Mouse (Mus musculus) brown adipose tissue, adult 24 weeks (tissue): Measurements from ENCODE around the gene Cnpy3. TPM values are rescaled to one million over a fixed set of nuclear protein-coding genes. Genes with fewer than 3 reads are reported as not detected.

ENCODE experiments used
- H3K27ac ChIP-seq: fragments of 200-500 bp; replicated peaks from 2 replicates; pipeline ENCODE4 v1.5.1; 2012; ENCODE audit warnings: low read depth, mild to moderate bottlenecking, low read length
- H3K4me1 ChIP-seq: fragments of 200-500 bp; 2 replicates; pipeline ENCODE4 v1.6.1; 2012; ENCODE audit warnings: low read length, mixed read lengths; ENCODE audit not compliant: control insufficient read depth, insufficient read depth, insufficient read length
- H3K4me3 ChIP-seq: fragments of 200-500 bp; 2 replicates; pipeline ENCODE4 v1.5.1; 2012; ENCODE audit warnings: low read depth, mild to moderate bottlenecking, low read length, moderate library complexity; ENCODE audit not compliant: insufficient read depth
- polyA plus RNA-seq: library from polyadenylated mRNA; stranded (reverse); fragments of >200 nt; gene quantifications from 2 replicates; pipeline ENCODE4 v1.2.4, GENCODE M21; 2012; ENCODE audit not compliant: missing spikeins, insufficient read depth, insufficient read length

Gene Cnpy3
- polyA plus RNA-seq, 1 experiment, result 16.3 TPM

- no peak overlapping the region for H3K27ac ChIP-seq
- H3K4me3 ChIP-seq, result no peak overlapping the region
These were observed 37.1 kb downstream of the Cnpy3 start for GRCm38 (mm10) chr17:46714756-46715481.

GRCm38 (mm10) chr17:46713849-46714248, 38.2 kb downstream of the Cnpy3 start:
- H3K27ac ChIP-seq, result no peak overlapping the region
- H3K4me3 ChIP-seq, result no peak overlapping the region
- no peaks in the 10 kb centered on the region; the same call in 1 of the 2 replicates for H3K4me1 ChIP-seq

More at GRCm38 (mm10) chr17:46714756-46715481, 37.1 kb downstream of the Cnpy3 start:
- H3K4me1 ChIP-seq, result no peaks in the 10 kb centered on the region; the same call in 1 of the 2 replicates

DNA sequence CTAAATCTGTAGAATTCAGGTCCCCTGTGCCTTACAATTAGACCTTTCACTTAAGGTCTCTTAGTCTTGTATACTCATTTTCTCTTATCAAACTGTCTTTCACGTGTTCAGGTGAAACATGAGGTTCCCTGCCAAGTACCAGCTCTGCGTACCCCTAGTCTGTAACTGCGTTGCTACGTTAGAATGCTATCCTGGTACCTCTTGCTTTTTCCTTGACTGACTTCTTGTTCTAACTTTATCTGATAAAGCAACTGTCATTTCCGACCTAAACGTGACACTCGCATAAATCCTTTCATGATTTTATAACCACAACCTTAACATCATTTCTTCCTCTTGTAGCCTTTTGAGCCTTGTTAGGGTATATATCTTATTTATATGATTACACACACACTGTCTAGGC, 39.6 kb downstream of the Cnpy3 start:
- H3K27ac ChIP-seq, result peak overlapping the region; percentile 89
- no peaks in the 10 kb centered on the region; the same call in 1 of the 2 replicates for H3K4me1 ChIP-seq
- H3K4me3 ChIP-seq, result peak overlapping the region; percentile 94

DNA sequence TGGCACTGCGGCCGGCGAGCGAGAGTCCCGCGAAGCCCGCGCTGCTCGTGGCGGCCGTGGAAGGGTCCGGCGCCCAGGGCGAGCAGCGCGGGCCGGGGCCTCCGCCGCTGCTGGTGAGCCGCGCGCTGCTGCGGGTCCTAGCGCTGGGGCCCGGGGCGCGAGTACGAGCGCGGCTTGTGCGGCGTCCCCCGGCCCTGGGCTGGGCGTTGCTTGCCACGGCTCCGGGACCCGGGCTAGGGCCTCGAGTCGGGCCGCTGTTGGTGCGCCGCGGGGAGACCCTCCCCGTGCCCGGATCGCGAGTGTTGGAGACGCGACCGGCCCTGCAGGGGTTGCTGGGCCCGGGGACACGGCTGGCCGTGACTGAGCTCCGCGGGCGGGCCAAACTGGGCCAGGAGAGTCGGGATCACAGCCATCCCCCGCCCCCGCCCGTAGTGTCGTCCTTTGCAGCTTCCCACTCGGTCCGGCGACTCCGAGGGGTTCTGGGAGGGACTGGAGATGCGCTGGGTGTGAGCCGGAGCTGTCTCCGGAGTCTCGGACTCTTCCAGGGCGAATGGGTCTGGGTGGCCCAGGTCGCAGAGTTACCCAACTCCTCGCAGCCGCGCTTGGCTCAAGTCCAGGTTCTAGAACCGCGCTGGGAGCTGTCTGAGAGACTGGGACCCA, 40.3 kb downstream of the Cnpy3 start:
- Histone ChIP-seq H3K27ac (peak overlapping the region; percentile 89), H3K4me1 (no peaks in the 10 kb centered on the region; the same call in 1 of the 2 replicates), H3K4me3 (peak overlapping the region; percentile 94)

GRCm38 (mm10) chr17:46710959-46711597, 40.9 kb downstream of the Cnpy3 start, which contains the start of gene Pex6:
Gene Pex6 (plus strand): TSS chr17:46711463.
- peak within 1 kb of the TSS; percentile 89 for H3K27ac ChIP-seq
- peak within 1 kb of the TSS; percentile 94 for H3K4me3 ChIP-seq
- H3K4me1 ChIP-seq, result no peaks in the 10 kb centered on the region; the same call in 1 of the 2 replicates

GRCm38 (mm10) chr17:46706375-46707089, 45.5 kb downstream of the Cnpy3 start:
- H3K27ac ChIP-seq, result no peak overlapping the region
- H3K4me1 ChIP-seq, result peaks cover 18% of the 10 kb centered on the region
- no peak overlapping the region for H3K4me3 ChIP-seq

GRCm38 (mm10) chr17:46704887-46705835, 46.9 kb downstream of the Cnpy3 start, which contains the start of gene Ppp2r5d:
Gene Ppp2r5d (minus strand): TSS chr17:46705111.
- H3K27ac ChIP-seq, result peak within 1 kb of the TSS; percentile 33; the same call in 1 of the 2 replicates
- peaks cover 20% of the 10 kb centered on the region for H3K4me1 ChIP-seq

DNA sequence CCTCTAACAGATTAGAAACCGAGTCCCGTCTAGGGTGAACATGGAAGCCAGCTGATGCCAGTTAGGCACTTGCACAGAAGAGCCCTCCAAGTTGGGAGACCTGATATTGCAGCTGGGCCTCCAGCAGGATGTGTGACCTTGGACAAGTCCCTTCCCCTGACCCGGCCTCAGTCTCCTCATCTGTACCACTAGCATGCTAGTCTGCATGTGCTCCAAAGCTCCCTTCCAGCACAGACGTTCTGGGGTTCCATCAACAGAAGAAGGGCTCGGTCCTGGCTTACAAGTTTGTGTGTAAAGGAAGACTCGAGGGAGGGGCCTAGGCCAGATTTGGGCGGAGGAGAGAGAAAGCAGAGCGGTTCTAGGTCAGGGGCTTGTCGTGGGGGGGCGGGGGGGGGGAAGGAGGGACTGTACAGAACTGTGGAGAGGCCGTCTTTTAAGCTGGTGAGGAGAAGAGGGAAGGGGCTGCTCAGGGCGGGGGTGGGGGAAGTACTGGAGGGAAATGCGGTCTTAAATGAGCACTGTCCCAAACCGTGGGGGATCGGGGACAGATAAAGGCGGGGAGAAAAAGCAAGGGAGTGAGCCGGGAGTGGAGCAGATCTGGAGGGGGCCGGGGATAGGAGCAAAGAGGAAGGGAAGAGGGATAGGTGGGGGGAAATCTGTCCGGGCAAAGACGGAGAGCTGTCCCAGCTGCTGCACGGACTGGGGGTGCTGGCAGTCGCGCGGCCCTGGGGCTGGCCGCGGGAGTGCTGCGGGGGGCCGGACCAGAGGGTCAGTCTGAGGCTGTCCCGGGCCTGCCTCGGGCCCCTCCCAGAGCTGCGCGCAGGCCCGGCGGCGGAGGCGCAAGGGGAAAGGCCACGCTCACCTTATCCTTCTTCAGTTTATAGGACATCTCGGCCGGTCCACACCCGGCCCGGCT, 47.8 kb downstream of the Cnpy3 start:
- Histone ChIP-seq H3K4me3 (peak overlapping the region; percentile 93), H3K27ac (no peak overlapping the region), H3K4me1 (peaks cover 20% of the 10 kb centered on the region)

More at GRCm38 (mm10) chr17:46704887-46705835, 46.9 kb downstream of the Cnpy3 start, which contains the start of gene Ppp2r5d:
- H3K4me3 ChIP-seq, result peak within 1 kb of the TSS; percentile 93

- Histone ChIP-seq H3K27ac (no peak overlapping the region), H3K4me1 (peaks cover 20% of the 10 kb centered on the region), H3K4me3 (no peak overlapping the region)
These were observed 49.5 kb downstream of the Cnpy3 start for GRCm38 (mm10) chr17:46702506-46702905.

DNA sequence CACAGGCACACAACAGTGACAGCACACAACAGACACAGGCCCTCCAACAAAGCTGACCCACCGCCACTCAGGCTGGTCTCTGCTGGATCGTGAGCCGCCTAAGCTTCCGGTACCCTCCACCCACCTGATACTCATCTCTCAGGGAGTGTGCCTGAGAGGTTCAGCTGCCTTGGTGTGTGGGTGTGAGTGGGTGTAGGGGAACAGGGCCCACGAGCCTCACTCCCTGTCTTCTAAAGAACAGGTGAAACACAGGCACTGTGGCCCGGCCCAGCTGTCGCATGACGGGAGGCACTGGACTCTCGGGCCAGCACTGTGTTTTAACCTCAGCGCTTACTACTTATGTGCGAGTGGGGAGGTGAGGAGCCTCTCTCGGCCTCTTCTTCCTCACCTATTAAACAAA, 49.9 kb downstream of the Cnpy3 start:
- H3K4me3 ChIP-seq, result no peak overlapping the region
- H3K4me1 ChIP-seq, result peaks cover 20% of the 10 kb centered on the region
- H3K27ac ChIP-seq, result no peak overlapping the region

DNA sequence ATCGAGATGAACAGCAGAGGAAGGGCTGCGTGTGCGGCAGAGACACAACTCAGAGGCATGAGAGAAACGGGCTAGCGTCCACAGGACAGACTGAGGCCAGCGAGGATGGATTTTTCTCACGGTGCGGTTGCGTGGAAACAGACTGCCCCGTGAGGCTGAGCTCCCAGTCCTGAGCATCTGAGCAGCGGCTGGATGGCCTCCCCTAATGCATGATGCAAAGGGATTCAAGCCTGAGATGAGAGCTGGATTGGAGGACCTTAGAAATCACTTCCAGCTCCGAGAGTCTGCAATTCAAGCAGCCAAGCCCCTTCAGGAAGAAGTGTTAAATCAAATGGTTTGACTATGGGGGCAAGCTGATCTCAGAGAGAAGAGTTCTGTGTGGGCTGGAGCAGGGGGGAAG, 50.5 kb downstream of the Cnpy3 start:
- Histone ChIP-seq H3K4me1 (peaks cover 20% of the 10 kb centered on the region), H3K4me3 (no peak overlapping the region)

GRCm38 (mm10) chr17:46699912-46700311, 52.1 kb downstream of the Cnpy3 start:
- Histone ChIP-seq H3K27ac (no peak overlapping the region), H3K4me3 (no peak overlapping the region), H3K4me1 (peaks cover 16% of the 10 kb centered on the region)

More for the DNA sequence above, 50.5 kb downstream of the Cnpy3 start:
- H3K27ac ChIP-seq, result no peak overlapping the region

GRCm38 (mm10) chr17:46699245-46699644, 52.8 kb downstream of the Cnpy3 start:
- peaks cover 16% of the 10 kb centered on the region for H3K4me1 ChIP-seq
- H3K4me3 ChIP-seq, result no peak overlapping the region
- no peak overlapping the region for H3K27ac ChIP-seq
